Comparison of ENCODE assay signal across 7 mouse cellular contexts in genomic region chr11:52447242-52447641, GRCm38 (mm10). TPM values are rescaled to one million over a fixed set of nuclear protein-coding genes. Genes with fewer than 3 reads are reported as not detected.
A peak's percentile ranks its signal among the peaks of the same experiment; 100 is the strongest.
DNase-seq lines count a peak whose midpoint lies in the region; ATAC-seq lines count a peak whose summit lies in the region.

No protein-coding gene starts in this region.

- H3K27ac ChIP-seq in heart, embryonic 15.5 days: peak overlapping the region; percentile 73
- H3K27ac ChIP-seq in lung, embryonic 16.5 days (ENCODE audit: low read length): no peak overlapping the region; the same call in 1 of the 2 replicates

- ATAC-seq in heart, embryonic 15.5 days (replicated peaks; ENCODE audit: insufficient number of reproducible peaks, insufficient read depth, low FRiP score, low read depth): peak; percentile 94
- peak; percentile 87 for ATAC-seq in lung, embryonic 16.5 days (ENCODE audit: low read depth)

- 15% methylated on average over 4 of the region's 4 CpGs for WGBS in heart, embryonic 15.5 days
- WGBS in lung, embryonic 16.5 days: 17% methylated on average over 4 of the region's 4 CpGs

- H3K4me2 ChIP-seq in heart, embryonic 15.5 days: no peak overlapping the region
- no peak overlapping the region for H3K4me2 ChIP-seq in lung, embryonic 16.5 days (ENCODE audit: low read depth, low read length)

- H3K9ac ChIP-seq in heart, embryonic 15.5 days: no peak overlapping the region
- H3K9ac ChIP-seq in lung, embryonic 16.5 days (ENCODE audit: low read length): no peak overlapping the region

- no peaks in the 10 kb centered on the region for H3K27me3 ChIP-seq in heart, embryonic 15.5 days
- H3K27me3 ChIP-seq in lung, embryonic 16.5 days (ENCODE audit: control insufficient read depth, insufficient read depth, low read depth, low read length): no peaks in the 10 kb centered on the region

- no peaks in the 10 kb centered on the region for H3K9me3 ChIP-seq in heart, embryonic 15.5 days (replicated peaks)
- H3K9me3 ChIP-seq in lung, embryonic 16.5 days (ENCODE audit: control insufficient read depth, low read length): no peaks in the 10 kb centered on the region

- H3K4me1 ChIP-seq in heart, embryonic 15.5 days (replicated peaks): peaks cover 6% of the 10 kb centered on the region
- H3K4me1 ChIP-seq in lung, embryonic 16.5 days (replicated peaks; ENCODE audit: control insufficient read depth, insufficient read depth, low read length): peaks cover 4% of the 10 kb centered on the region; the same call in 1 of the 2 replicates

- DNase-seq in 3134 (ENCODE audit: extremely low read depth, insufficient read length, low spot score) (peak; percentile 59), 3T3-L1 (ENCODE audit: low read depth, low spot score) (peak; percentile 21)
- peak; percentile 55 to 69 for DNase-seq in cerebellum, postnatal 14 days
- no peak for DNase-seq in thymus, postnatal 10 days (ENCODE audit: low spot score in 2 of 2)
- no peak for DNase-seq in thymus, adult 18-20 months

- H3K4me3 ChIP-seq in heart, embryonic 15.5 days: no peak overlapping the region
- no peak overlapping the region for H3K4me3 ChIP-seq in lung, embryonic 16.5 days (ENCODE audit: low read length)

- H3K36me3 ChIP-seq in heart, embryonic 15.5 days: no peaks in the 10 kb centered on the region
- H3K36me3 ChIP-seq in lung, embryonic 16.5 days (ENCODE audit: control insufficient read depth, insufficient read depth, low read length): no peaks in the 10 kb centered on the region

RNA-seq across cellular contexts. Expression of gene 9530068E07Rik, which starts 51.0 kb away (rescaled TPM):
- polyA plus RNA-seq in heart, embryonic 15.5 days (2015; fragmentation: Nextera tagmentation; extraction: Ambion mirVana): 165 and 190 TPM in 2 replicates
- polyA plus RNA-seq in lung, embryonic 16.5 days (2015; fragmentation: Nextera tagmentation; extraction: Ambion mirVana): 226 and 238 TPM in 2 replicates

Comparison
In these comparisons a context has a peak if more than half of its experiments do, and no peak if none do; other contexts are left out.
1. DNase-seq: peak in 3134 (single experiment), 3T3-L1 (single experiment) and cerebellum, postnatal 14 days (2 of 2); none in thymus, postnatal 10 days (0 of 2) and thymus, adult 18-20 months (0 of 2).